Mouse (Mus musculus) layer of hippocampus, postnatal 25 days (tissue): ENCODE data around the gene Plxna3. TPM values are rescaled to one million over a fixed set of nuclear protein-coding genes. Genes with fewer than 3 reads are reported as not detected.
A peak's percentile ranks its signal among the peaks of the same experiment; 100 is the strongest.
"Not testable (repeated sequence)": the region's sequence is repeated elsewhere in the genome, so short reads cannot be mapped to it uniquely, and the experiment has no call there.

Experiments used
- DNase-seq, 2 experiments: peaks; one replicate each; pipeline ENCODE4 v3.0.0; 2022; ENCODE audit warnings: mixed read lengths in 2 of 2, low spot score in 1 of 2; ENCODE audit errors: extremely low spot score in 1 of 2
- total RNA-seq, 2 experiments: library from RNA; stranded (reverse); gene quantifications; 2 replicates each; pipeline ENCODE4 v1.2.3; 2021

Plxna3 gene
- 10 to 100 TPM; 23.9 to 40.3 TPM for total RNA-seq

- peak; percentile 47 to 53 for DNase-seq
Observed at GRCm38 (mm10) chrX:74328725-74329161, at the start of gene Plxna3. TSS of gene Plxna3 (plus strand) at chrX:74329066.

DNA sequence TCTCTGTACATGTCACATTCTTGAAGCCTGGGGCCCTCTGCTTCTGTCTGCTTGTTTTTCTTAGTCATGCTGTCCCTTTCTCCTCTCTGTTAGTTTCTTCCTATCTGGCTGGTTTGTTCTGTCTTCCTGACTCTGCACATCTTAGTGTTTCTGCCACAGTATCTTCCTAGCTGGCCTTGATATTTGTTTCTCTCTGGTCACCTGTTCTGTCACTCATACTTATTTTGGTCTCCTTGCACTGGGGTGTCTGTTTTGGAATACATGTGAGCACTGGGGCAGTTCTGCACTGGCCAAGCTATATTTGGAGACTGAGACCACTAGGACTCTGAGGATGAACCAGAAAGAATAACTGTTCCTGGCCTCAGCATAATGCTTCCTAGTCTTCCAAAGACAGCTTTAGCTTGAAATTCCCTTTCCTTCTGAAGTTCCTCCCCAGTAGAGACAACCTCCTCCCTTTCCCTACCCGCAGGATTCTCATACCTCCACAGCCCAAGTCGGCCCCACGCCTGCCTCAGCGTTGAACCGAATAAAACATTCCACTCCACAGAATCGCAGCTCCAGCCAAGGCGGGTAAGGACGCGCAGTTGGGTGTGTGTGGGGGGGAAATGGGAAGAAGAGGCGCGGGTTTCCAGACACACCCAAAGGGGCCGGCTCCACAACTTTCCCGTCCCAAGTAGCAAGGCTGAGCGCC, 47.7 kb upstream of the Plxna3 start:
- no peak for DNase-seq

DNA sequence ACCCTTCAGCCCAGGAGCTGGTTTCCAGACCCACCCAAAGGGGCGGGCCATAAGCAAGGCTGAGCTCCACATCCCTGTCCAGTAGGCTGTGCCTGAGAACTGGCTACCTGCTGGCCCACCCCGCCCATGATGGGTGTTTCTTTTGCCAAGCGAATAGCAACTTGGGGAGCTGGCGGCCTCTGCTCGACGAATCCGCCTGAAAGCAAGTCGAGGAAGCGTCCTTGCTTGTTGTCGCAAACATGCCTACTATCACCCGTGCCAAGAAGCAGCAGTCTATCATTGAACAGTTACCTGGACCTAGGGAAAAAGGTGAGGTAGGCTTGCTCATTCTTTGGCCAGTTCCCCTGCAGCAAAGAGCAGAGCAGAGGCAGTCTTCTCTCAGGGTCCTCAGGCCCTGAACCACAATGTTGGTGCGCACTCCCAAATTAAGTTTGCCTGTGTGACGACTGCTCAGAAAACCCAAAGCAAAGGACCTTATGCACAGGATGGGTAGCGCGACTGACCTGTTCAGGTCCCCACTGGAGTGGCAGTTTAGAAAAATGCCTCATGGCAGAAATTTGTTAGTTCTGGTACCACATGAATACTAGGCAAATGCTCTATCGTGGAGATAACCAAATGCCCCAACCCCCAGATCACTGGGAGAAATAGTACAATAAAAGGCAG, 47.0 kb upstream of the Plxna3 start, which contains the start of the genes Taz and Dnase1l1:
Taz (plus strand) TSS at position 181 of the 663 bp plus-strand sequence.
Dnase1l1 (minus strand) TSS at position 606 of the 663 bp plus-strand sequence.
- DNase-seq: peak in 1 of 2 experiments; percentile 20

DNA sequence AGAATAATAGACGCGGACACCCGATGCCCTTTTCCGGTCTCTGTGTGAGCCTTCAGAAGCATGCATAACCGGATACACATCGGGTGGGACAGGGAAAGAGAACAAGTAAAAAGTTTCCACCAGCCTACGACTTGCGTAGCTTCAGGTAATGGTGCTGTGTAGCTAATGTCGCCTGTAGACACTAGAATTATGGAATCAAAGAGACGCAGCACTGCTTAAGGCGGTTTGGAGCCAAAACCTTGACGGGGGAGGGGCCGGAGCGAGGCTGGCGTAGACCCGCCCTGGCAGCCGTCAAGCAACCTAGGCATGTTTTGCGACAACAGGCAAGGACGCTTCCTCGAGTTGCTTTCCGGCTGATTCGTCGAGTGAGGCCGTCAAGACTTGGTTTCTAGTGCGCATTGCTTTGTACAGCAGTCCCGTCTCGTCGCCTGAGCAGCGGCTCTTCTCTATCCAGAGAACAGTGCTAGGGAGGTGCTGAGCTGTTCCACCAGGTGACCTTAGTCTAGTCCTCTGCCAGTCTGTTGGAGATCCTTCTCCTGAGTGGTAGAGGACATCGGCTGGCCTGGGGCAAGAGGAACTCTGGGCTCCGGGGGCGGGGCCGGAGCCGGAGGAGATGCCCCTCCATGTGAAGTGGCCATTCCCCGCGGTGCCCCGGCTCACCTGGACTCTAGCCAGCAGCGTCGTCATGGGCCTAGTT, 46.3 kb upstream of the Plxna3 start:
- DNase-seq: peak; percentile 65 to 71

DNA sequence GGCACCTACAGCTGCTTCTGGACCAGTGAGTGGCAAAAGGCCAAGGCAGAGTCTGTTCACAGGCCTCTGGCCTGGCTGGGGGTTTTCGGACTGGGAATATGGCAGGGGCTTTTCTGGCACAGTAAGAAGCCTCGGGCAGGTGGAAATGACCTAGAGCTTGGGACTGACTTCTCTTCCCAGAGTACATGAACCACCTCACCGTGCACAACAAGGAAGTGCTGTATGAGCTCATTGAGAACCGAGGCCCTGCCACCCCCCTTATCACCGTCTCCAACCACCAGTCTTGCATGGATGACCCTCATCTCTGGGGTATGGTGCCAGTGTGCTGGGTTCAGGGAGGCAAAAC, 45.8 kb upstream of the Plxna3 start:
- DNase-seq: no peak

DNA sequence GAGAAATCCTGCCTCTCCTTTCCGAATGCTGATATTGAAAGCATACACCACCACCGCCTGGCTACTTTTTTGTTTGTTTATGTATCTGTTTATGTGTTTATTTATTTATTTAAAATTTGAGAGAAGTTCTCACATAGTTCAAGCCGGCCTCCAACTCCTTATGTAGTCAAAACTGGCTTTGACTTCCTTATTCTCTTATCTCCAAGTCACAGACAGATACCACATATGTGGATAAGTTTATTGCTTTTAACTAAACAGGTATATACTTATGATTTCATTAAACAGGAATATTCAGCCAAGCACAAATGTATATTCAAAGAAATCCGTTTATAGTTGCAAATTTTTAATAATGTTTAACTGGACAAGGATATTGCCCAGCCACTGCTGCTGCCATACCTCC, 35.4 kb upstream of the Plxna3 start:
- DNase-seq: no peak

GRCm38 (mm10) chrX:74296538-74297448, 32.1 kb upstream of the Plxna3 start, which contains the start of gene Atp6ap1:
TSS of gene Atp6ap1 (plus strand) at chrX:74297097.
- DNase-seq: peak; percentile 69 to 77

- DNase-seq: no peak
Observed at GRCm38 (mm10) chrX:74298348-74298747, 30.5 kb upstream of the Plxna3 start.

DNA sequence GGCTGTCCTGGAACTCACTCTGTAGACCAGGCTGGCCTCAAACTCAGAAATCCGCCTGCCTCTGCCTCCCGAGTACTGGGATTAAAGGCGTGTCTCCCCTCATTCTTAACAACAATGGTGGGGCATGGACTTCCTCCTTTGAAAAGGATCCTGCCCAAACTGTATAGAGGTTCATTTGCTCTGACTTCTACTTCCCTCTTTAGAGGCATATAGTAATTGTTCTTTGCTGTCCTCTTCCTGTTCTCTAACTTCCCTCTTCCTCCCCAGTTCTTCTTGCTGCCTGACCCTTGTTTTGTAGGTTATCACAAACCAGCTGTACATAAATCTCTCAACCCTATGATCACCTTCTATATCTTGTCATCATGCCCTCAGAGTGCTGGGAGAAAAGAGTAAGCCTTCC, 29.1 kb upstream of the Plxna3 start:
- DNase-seq: no peak

- DNase-seq: peak; percentile 58 to 65
Observed at GRCm38 (mm10) chrX:74304867-74305700, 23.8 kb upstream of the Plxna3 start, which contains the start of gene Gdi1. TSS of gene Gdi1 (plus strand) at chrX:74304998.

- peak; percentile 64 to 76 for DNase-seq
Observed at GRCm38 (mm10) chrX:74312540-74313464, 16.1 kb upstream of the Plxna3 start, which contains the start of gene Fam50a. TSS of gene Fam50a (plus strand) at chrX:74313033.

- DNase-seq: no peak
Observed at GRCm38 (mm10) chrX:74329215-74329671, 377 bp downstream of the Plxna3 start.

GRCm38 (mm10) chrX:74330166-74330930, 1.5 kb downstream of the Plxna3 start:
- DNase-seq: no peak

GRCm38 (mm10) chrX:74352645-74353466, 24.0 kb downstream of the Plxna3 start:
- DNase-seq: no peak

DNA sequence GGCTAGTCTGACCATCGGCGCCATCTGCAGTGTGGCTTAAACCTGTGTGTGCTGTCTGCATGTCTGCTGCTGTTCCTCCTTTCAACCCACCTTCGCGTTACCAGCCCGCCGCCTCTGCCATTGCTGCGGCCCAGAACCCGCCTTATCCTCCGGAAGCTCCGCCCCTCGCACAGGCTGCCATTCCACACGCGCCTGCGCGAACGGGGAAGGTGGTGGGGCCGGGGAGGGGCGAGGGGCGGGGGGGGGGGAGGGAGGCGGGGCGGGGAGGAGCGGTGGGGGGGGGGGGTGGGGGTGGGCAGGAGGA, 24.6 kb downstream of the Plxna3 start, which contains the start of gene Lage3:
Lage3 (minus strand) TSS at position 152 of the 304 bp plus-strand sequence.
- peak; percentile 56 to 70 for DNase-seq

- DNase-seq: not testable (repeated sequence)
Observed at GRCm38 (mm10) chrX:74357069-74357468, 28.2 kb downstream of the Plxna3 start.
